Mouse (Mus musculus) v-Abl transformed pro-B cells (cell line): ENCODE data around the gene Gng12.
"Not testable (repeated sequence)": the region's sequence is repeated elsewhere in the genome, so short reads cannot be mapped to it uniquely, and the experiment has no call there.

Experiments
- in situ Hi-C, 2 experiments: fragments of 400-800 bp; cut with MboI; formaldehyde crosslinking; loops; one replicate each; pipeline ENCODE4 v1.15.1; 2025; ENCODE audit not compliant: unreplicated experiment in 2 of 2

The Gng12 gene

DNA sequence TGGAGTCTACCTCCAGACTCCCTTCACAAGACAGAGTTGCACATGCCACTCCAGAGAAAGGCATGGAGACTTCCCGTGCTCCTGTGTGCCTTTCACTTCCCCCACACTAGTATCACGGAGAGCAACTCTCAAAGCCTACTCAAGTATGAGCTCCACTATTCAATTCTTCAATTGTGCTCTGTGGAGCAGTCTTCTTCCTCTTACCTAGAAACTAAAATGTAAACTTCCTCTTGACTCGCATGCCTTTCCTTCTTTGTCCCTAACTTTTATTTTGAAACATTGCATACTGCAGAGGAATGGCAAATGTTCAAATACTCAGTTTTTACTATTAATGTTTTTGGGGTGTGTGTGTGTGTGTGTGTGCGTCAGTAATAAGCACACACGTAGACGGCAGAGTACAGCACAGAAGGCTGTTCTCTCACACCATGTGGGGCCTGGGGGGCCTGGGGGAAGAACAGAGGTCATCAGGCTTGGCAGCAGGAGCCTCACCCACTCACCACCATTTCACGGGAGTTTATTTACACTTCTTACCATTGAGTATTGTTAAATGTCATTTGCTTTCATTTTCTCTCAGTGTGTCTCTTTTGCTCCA, 120.4 kb downstream of the Gng12 start:
- in situ Hi-C loops = no loop called here

GRCm38 (mm10) chr6:67018365-67018764, 122.2 kb downstream of the Gng12 start:
- in situ Hi-C loops = no loop called here

DNA sequence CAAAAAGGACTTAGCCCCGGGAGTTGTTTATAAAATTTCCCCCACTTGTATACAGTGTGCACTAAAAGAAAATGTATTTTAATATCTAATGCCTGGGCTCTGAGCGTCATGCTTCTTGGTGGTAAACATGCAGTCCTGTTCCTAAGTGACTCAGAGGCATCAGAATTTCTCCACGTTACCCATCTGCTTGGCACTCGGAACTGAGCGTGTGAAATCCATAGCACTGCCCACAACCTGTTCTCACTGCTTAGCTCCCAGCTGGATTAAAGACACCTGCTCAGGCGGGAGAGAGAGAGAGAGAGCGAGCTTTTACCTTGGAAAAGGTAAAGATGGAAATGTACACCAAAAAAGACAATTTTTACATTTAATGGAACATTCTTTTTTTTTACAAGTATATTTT, 122.8 kb downstream of the Gng12 start:
- in situ Hi-C loops = not testable (repeated sequence)

DNA sequence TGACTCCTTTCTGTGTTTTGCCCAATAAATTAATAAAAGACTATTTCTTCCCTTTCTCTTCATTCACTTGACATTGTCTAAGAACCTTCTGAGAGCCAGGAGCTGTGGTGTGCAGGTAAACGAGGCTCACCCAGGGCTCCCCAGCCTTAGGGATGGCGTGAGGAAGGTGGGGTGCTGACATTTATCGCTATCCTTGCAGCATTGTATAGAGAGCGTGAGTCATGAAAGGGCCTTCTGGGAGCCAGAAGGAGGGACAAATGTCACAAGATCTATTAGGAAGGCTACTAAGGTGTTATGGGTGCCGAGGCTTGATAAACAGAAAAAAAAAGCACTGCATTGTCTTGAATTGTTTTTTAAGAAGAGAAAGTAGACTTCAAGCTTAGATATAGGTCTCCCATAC, 125.1 kb downstream of the Gng12 start:
- in situ Hi-C loops = loop anchor here in 1 of 2 experiments (10.0 kb wide), 1 partner anchor 187 kb away; no protein-coding TSS in a partner anchor

DNA sequence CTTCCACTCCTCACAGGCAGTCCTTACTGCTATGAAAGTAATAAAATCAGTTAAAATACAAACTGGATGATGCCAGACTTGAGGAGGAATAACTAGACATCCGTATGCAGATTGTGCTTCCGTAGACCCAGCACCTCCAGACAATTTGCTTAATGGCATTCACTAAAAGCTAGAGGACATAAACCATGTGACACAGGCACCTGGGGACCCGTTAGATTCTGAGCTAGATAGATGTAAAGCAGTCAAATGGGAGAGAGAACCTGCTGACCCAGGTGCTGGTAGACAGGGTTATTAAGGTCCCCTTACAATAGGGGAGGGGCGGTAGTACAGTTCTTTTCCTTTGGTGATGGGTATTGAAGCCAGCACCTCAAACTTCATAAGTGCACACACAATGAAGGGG, 127.5 kb downstream of the Gng12 start:
- in situ Hi-C loops = loop anchor here in 1 of 2 experiments (10.0 kb wide), 1 partner anchor 189 kb away; no protein-coding TSS in a partner anchor

DNA sequence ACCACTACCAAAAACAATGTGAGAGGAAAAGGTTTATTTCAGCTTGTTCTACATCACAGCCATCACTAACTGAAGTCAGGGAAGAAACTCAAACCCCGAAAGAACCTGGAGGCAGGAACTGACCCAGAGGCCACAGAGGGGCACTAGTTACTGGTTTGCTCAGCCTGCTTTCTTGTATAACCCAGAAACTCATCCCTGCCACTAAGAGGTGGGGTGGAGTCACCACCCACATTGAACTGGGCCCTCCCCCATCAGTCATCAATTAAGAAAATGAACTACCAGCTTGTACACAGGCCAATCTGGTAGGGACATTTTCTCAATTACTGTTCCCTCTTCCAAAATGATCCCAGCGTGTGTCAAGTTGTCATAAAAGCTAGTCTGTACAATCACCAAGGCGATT, 130.5 kb downstream of the Gng12 start:
- in situ Hi-C loops = loop anchor here in 1 of 2 experiments (5.0 to 10.0 kb wide), 2 partner anchors 34 to 192 kb away; no protein-coding TSS in a partner anchor

GRCm38 (mm10) chr6:67027438-67028142, 131.4 kb downstream of the Gng12 start:
- in situ Hi-C loops = loop anchor here in 1 of 2 experiments (5.0 to 10.0 kb wide), 2 partner anchors 35 to 193 kb away; no protein-coding TSS in a partner anchor

DNA sequence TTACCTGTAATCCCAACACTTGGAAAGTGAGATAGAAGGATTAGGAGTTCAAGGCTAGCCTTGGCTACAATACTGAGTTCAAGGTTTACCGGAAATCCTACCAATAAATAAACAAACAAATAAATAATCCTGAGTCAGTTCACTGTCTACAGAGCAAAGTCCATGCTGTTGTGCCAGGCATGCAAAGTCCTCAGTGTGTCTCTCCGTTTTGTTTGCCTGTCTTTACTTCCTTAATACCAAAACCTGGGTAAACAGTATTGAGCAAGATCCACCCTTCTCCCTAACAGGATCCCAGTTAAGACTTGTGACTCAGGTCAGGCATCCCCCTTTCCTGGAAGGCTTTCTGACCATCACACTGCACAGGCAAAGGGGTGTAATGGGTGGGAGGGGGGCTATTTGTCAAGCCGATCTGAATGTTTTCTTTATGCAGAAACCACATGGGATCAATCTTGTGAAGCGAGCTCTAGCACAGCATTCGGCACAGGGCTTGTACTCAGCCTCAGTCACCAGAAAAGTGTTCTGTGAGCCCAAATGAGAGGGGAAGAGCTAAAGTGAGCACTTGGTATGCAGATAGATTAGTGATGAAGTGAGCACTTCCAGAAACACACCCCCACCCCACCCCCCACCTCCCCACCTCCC, 133.2 kb downstream of the Gng12 start:
- in situ Hi-C loops = loop anchor here in 1 of 2 experiments (5.0 to 10.0 kb wide), 2 partner anchors 37 to 195 kb away; no protein-coding TSS in a partner anchor

DNA sequence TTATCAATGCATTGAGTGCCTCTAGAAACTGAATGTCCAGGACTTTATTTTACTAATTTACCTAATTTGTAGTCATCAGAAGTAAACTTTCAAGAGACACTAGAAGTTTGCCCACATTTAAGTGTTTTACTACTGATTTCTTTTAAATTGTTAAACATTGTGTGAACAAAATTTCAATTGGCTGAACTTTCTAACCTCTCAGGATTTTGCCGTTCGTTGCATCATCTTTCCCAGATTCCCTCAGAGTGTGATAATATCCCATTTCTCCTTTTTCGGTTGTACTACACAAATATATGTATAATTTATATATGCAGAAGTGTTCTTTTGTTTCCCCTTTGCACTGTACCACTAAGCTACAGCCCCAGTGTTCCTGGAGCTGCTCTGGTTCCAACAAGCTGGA, 133.8 kb downstream of the Gng12 start:
- in situ Hi-C loops = loop anchor here in 1 of 2 experiments (5.0 to 10.0 kb wide), 2 partner anchors 38 to 195 kb away; no protein-coding TSS in a partner anchor

DNA sequence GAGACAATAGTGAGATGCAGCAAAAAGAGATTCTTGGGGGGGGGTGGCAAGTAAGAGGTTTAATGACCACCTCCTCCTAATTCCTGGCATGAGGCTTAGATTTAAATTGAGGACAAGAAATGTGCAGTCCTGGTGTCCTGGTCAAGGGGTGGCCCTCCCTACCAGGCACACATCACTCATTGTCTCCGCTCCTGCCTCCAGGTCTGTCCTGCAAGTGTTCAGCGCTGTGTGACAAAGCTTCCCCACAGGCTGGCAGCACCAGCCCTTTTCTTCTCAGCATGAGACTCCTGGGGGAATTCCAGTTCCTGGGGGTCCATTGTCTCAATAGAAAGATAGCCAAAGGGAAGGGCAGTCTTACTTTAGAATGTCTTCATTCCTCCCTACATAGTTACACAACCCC, 134.2 kb downstream of the Gng12 start:
- in situ Hi-C loops = no loop called here

DNA sequence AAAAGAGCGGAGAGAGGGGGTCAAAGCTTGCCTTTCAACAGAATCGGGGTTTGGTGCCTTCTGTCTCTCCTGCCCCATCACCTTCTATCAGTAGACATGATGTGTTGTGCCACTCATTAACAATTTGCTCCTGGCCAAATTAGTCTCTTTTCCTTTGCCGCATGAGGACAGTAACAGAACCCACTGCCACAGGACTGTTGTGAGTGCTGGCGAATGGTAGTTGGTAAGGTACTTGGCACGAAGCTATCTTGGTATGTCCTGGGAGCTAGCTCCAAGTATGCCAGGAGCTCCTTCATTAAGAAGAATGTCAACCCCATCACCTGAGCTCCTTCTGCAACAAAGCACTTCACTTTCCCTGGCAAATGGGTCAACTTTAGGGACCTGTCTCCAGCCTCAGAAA, 134.6 kb downstream of the Gng12 start:
- in situ Hi-C loops = no loop called here

GRCm38 (mm10) chr6:67032551-67032950, 136.4 kb downstream of the Gng12 start:
- in situ Hi-C loops = not testable (repeated sequence)

DNA sequence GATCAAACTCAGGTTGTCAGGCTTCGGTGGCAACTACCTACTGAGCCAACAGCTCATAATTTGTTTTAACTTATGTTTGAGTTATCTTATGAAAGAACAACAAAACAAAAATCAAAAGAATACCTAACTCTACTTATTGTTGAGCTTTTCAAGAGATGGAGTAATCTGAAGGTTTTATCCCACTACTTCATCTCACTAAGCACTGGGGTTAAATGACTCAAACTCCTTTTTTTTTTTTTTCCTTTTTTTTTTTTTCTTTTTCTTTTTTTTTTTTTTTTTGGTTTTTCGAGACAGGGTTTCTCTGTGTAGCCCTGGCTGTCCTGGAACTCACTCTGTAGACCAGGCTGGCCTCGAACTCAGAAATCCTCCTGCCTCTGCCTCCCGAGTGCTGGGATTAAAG, 136.8 kb downstream of the Gng12 start:
- in situ Hi-C loops = not testable (repeated sequence)

DNA sequence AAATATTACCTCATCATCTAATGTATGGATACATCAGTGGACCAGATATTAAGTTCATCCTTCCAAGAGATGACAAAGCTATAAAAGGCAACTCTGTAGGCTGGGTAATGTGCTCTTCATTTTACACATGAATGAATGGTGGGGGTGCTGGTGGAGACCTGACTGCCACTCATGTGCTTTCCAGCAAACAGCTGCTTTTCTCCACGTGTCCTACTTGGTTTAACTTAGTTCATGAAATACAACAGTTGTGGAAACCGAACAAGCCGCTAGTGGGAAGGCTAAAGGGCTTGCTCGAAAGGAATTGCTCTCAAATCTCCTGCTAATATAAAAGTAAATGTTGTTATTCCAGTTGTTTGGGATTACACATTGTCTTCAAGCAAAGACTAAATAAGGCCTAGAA, 137.4 kb downstream of the Gng12 start:
- in situ Hi-C loops = no loop called here

GRCm38 (mm10) chr6:67034331-67035130, 138.3 kb downstream of the Gng12 start:
- in situ Hi-C loops = loop anchor here (5.0 kb wide), 3 partner anchors 38 to 103 kb away; no protein-coding TSS in a partner anchor

DNA sequence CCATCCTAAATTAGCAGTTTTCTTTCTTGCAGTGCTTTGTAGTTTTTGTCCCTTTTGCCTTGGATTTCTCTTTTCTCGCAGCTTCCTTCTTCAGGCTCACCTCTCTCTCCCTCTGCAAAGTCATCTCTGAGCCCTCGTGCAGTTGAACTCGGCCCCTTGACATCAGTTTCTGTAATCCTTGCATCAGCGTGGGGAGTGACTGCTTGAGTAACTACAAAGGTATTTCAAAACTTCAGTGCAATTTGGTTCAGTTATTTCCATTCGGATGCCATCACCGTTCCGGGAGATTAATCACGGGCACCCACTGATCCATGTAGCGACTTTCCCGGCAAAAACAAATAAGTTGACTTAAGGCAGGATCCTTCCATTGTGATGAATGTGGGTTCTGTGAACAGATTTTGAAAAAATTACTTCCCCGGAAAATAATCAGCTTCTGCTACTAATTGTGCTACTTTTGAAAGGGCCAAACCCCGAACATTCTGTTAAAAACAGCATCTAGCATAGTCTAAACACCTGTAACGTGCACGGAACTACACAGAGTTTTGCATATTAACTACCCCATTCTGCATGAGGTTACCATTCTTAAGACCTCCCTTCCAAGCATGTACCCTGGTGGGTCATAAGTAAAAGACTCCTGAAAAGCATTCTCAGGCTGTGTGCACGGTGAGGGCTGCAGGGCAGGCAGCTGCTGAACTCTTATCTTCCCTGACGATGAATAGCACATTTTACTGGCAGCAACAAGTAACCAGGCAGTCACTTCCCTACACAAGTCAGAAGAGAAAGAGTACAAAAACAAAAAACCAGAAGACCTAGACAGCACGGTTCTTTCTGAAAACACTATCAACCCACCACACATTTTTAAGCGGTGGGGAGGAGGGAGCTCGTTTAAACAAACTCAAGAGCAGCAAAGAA, 139.4 kb downstream of the Gng12 start:
- in situ Hi-C loops = loop anchor here (5.0 kb wide), 3 partner anchors 37 to 102 kb away; no protein-coding TSS in a partner anchor

DNA sequence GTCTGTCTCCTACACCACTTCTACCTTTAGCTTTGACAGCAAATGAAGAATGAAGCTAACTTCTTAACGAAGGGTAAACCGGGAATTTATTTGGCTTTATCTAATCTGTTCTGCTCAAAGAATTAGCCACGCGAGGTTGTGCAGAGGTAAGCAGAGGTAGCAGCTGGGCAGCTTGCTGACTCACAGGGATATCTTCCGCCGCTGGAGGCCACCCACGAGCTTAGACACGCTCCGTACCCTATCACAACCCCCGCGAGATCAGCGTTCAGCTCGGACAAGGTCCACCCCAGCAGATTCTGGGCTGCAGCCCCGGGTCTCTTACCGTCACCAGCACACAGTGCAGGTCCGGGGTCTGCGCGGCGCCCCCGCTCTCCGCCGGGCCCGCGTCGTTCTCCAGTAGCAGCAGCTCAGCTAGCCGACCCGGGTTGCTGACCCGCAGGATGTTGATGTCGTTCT, 140.2 kb downstream of the Gng12 start:
- in situ Hi-C loops = loop anchor here (5.0 kb wide), 3 partner anchors 36 to 101 kb away; no protein-coding TSS in a partner anchor

- in situ Hi-C loops = loop anchor here (5.0 kb wide), 3 partner anchors 35 to 100 kb away; no protein-coding TSS in a partner anchor
Observed at GRCm38 (mm10) chr6:67036837-67037628, 140.8 kb downstream of the Gng12 start, which contains the start of gene Gadd45a. TSS of gene Gadd45a (minus strand) at chr6:67037457.
